Mouse (Mus musculus) CH12.LX (cell line): ENCODE measurements at regions not wholly inside any gene's neighbourhood (a gene's known extent, or its start where the extent isn't known, plus 50 kb on each side); places are given as distances from the start of the nearest gene placed in this dataset.

Experiments used
- DNase-seq: peaks from one replicate; pipeline ENCODE4 v3.0.0-alpha.2; 2013; ENCODE audit errors: extremely low read depth
- H3K27ac ChIP-seq: 2 replicates; pipeline ENCODE4 v1.5.1; 2012; ENCODE audit warnings: low read depth, mild to moderate bottlenecking, control low read depth, moderate library complexity; ENCODE audit not compliant: insufficient read depth
- H3K27me3 ChIP-seq: replicated peaks from 2 replicates; pipeline ENCODE3; 2012; ENCODE audit warnings: inconsistent platforms
- H3K36me3 ChIP-seq, 2 experiments: replicated peaks in 1 of 2; 2 replicates each; pipeline versions ENCODE3 to v1.6.1; 2012; ENCODE audit warnings: inconsistent platforms in 1 of 2, low read length in 1 of 2, mild to moderate bottlenecking in 1 of 2, mixed read lengths in 1 of 2, moderate library complexity in 1 of 2; ENCODE audit not compliant: control insufficient read depth in 1 of 2, insufficient read depth in 1 of 2
- H3K4me1 ChIP-seq, 2 experiments: 2 replicates each; pipeline ENCODE4 v1.6.1; 2012; ENCODE audit warnings: inconsistent platforms in 1 of 2, moderate library complexity in 1 of 2; ENCODE audit not compliant: insufficient read depth in 2 of 2, control insufficient read depth in 1 of 2
- H3K4me2 ChIP-seq: 2 replicates; pipeline ENCODE4 v1.6.1; 2012; ENCODE audit warnings: low read depth, mild to moderate bottlenecking, control low read depth; ENCODE audit not compliant: poor library complexity, insufficient read depth, severe bottlenecking
- H3K4me3 ChIP-seq, 3 experiments: fragments of 150-350 bp in 1 of 3; sonication (generic) in 1 of 3; replicated peaks in 1 of 3; 2 replicates each; pipeline versions ENCODE3 to v1.5.1; 2011 to 2012; ENCODE audit warnings: low read depth in 2 of 3, low read length in 2 of 3, mild to moderate bottlenecking in 2 of 3, moderate library complexity in 2 of 3, control low read depth in 1 of 3, improper control_type of control experiment in 1 of 3, inconsistent platforms in 1 of 3, mixed read lengths in 1 of 3; ENCODE audit not compliant: poor library complexity in 1 of 3
- H3K79me2 ChIP-seq: replicated peaks from 2 replicates; pipeline ENCODE4 v1.6.1; 2012; ENCODE audit warnings: mild to moderate bottlenecking, moderate library complexity; ENCODE audit not compliant: control insufficient read depth, poor library complexity, insufficient read depth, severe bottlenecking; ENCODE audit errors: extremely low read depth
- H3K9ac ChIP-seq: 2 replicates; pipeline ENCODE4 v1.6.1; 2012; ENCODE audit warnings: low read depth, mild to moderate bottlenecking, control low read depth, moderate library complexity; ENCODE audit not compliant: insufficient read depth
- H3K9me3 ChIP-seq: replicated peaks from 2 replicates; pipeline ENCODE3; 2012; ENCODE audit warnings: low read length, inconsistent platforms, mixed read lengths
- BHLHE40 ChIP-seq: IDR thresholded peaks from 2 replicates; pipeline ENCODE4 v1.6.1; 2011; ENCODE audit warnings: mild to moderate bottlenecking, low read depth, low read length, improper control_type of control experiment
- CHD2 ChIP-seq: IDR thresholded peaks from 2 replicates; pipeline ENCODE4 v1.6.1; 2011; ENCODE audit warnings: low read length, improper control_type of control experiment
- CTCF ChIP-seq, 2 experiments: IDR thresholded peaks in 1 of 2; conservative IDR thresholded peaks in 1 of 2; 2 replicates each; pipeline ENCODE4 v1.5.1; 2011 to 2012; ENCODE audit warnings: low read depth in 2 of 2, low read length in 2 of 2, improper control_type of control experiment in 1 of 2, inconsistent platforms in 1 of 2, mild to moderate bottlenecking in 1 of 2, moderate library complexity in 1 of 2
- ELF1 ChIP-seq: IDR thresholded peaks from 2 replicates; pipeline ENCODE4 v1.6.1; 2014; ENCODE audit warnings: low read depth, mild to moderate bottlenecking, inconsistent platforms, low read length, improper control_type of control experiment
- GABPA ChIP-seq: IDR thresholded peaks from 2 replicates; pipeline ENCODE4 v1.6.1; 2012; ENCODE audit warnings: low read depth, low read length, improper control_type of control experiment, inconsistent platforms; ENCODE audit not compliant: insufficient replicate concordance
- JUN ChIP-seq: IDR thresholded peaks from 2 replicates; pipeline ENCODE4 v1.6.1; 2011; ENCODE audit warnings: low read depth, mild to moderate bottlenecking, low read length, improper control_type of control experiment, moderate library complexity; ENCODE audit not compliant: insufficient read depth
- JUND ChIP-seq: conservative IDR thresholded peaks from 2 replicates; pipeline ENCODE4 v1.6.1; 2011; ENCODE audit warnings: low read depth, low read length, improper control_type of control experiment
- KAT2A ChIP-seq: IDR thresholded peaks from 2 replicates; pipeline ENCODE4 v1.6.1; 2012; ENCODE audit warnings: low read length, improper control_type of control experiment, inconsistent platforms; ENCODE audit not compliant: insufficient replicate concordance
- MAX ChIP-seq: IDR thresholded peaks from 2 replicates; pipeline ENCODE4 v1.6.1; 2011; ENCODE audit warnings: low read length, improper control_type of control experiment
- MAZ ChIP-seq: IDR thresholded peaks from 2 replicates; pipeline ENCODE4 v1.6.1; 2012; ENCODE audit warnings: low read depth, mild to moderate bottlenecking, inconsistent platforms, low read length, improper control_type of control experiment, moderate library complexity
- MXI1 ChIP-seq: IDR thresholded peaks from 2 replicates; pipeline ENCODE4 v1.6.1; 2011; ENCODE audit warnings: mild to moderate bottlenecking, low read depth, low read length, improper control_type of control experiment
- NELFE ChIP-seq: IDR thresholded peaks from 2 replicates; pipeline ENCODE4 v1.6.1; 2011; ENCODE audit warnings: low read depth, low read length, improper control_type of control experiment
- PAX5 ChIP-seq: IDR thresholded peaks from 2 replicates; pipeline ENCODE4 v1.6.1; 2012; ENCODE audit warnings: low read length, inconsistent platforms, mixed read lengths
- POLR2AphosphoS2 ChIP-seq: IDR thresholded peaks from 2 replicates; pipeline ENCODE4 v1.6.1; 2011; ENCODE audit warnings: low read depth, low read length, improper control_type of control experiment
- RAD21 ChIP-seq: IDR thresholded peaks from 2 replicates; pipeline ENCODE4 v1.6.1; 2011; ENCODE audit warnings: low read depth, mild to moderate bottlenecking, low read length, improper control_type of control experiment, moderate library complexity
- SMC3 ChIP-seq: IDR thresholded peaks from 2 replicates; pipeline ENCODE4 v1.6.1; 2011; ENCODE audit warnings: low read depth, low read length, improper control_type of control experiment
- TBP ChIP-seq: conservative IDR thresholded peaks from 2 replicates; pipeline ENCODE4 v1.6.1; 2011; ENCODE audit warnings: low read depth, low read length, improper control_type of control experiment
- TCF12 ChIP-seq: IDR thresholded peaks from 2 replicates; pipeline ENCODE4 v1.6.1; 2014; ENCODE audit warnings: low read depth, mild to moderate bottlenecking, inconsistent platforms, low read length, improper control_type of control experiment
- UBTF ChIP-seq: IDR thresholded peaks from 2 replicates; pipeline ENCODE4 v1.6.1; 2012; ENCODE audit warnings: low read depth, mild to moderate bottlenecking, inconsistent platforms, low read length, improper control_type of control experiment, moderate library complexity
- USF1 ChIP-seq: IDR thresholded peaks from 2 replicates; pipeline ENCODE4 v1.6.1; 2014; ENCODE audit warnings: low read depth, mild to moderate bottlenecking, inconsistent platforms, low read length, improper control_type of control experiment
- ZKSCAN1 ChIP-seq: IDR thresholded peaks from 2 replicates; pipeline ENCODE4 v1.6.1; 2012; ENCODE audit warnings: low read depth, inconsistent platforms, low read length, improper control_type of control experiment, borderline replicate concordance
- ZNF384 ChIP-seq: IDR thresholded peaks from 2 replicates; pipeline ENCODE4 v1.6.1; 2012; ENCODE audit warnings: low read depth, low read length, improper control_type of control experiment, inconsistent platforms
- dilution Hi-C: fragments of 300-500 bp; cut with MboI; formaldehyde crosslinking; loops from 2 replicates; pipeline ENCODE4 v1.14.3; 2020; ENCODE audit warnings: low sequenced_read_pairs; ENCODE audit not compliant: extremely low pct_unique_long_range_greater_than_20kb, extremely low pct_ligation_motif_present
- in situ Hi-C: fragments of 300-500 bp; cut with MboI; formaldehyde crosslinking; loops from 3 replicates; pipeline ENCODE4 v1.14.3; 2019; ENCODE audit warnings: low sequenced_read_pairs, low pct_ligation_motif_present, low pct_unique_long_range_greater_than_20kb, mixed read lengths

DNA sequence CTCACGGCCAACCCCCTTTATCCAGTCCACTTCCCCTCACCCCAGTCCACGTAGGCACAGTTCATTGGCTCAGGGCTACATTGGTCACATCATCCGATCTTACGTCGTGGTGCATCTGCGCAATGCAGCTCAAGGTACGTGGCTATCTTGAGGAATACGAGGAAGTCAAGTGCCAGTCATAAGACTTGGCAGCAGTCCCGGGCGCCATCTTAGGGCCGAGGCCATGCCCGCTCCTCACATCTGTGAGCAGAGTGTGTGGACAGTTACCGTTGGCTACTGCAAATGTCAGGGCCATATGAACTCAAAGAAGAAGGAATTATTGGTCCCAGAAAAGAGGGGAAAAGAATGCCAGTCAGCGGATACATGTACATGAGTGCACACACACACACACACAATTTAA is 228.8 kb downstream of the Ppp4r2 start:
- in situ Hi-C loops, result no loop called here
- H3K79me2 ChIP-seq, result no peaks in the 10 kb centered on the region
- no peaks in the 10 kb centered on the region for H3K4me1 ChIP-seq
- no peak overlapping the region for H3K27ac ChIP-seq
- H3K27me3 ChIP-seq, result peaks cover 7% of the 10 kb centered on the region
- no peak overlapping the region for H3K9ac ChIP-seq
- H3K4me3 ChIP-seq, result no peak overlapping the region
- TF ChIP-seq PAX5 (no peak), ZNF384 (no peak), SMC3 (no peak), GABPA (no peak), MAX (no peak), MAZ (no peak), ZKSCAN1 (no peak), JUN (no peak), CHD2 (no peak), MXI1 (no peak), ELF1 (no peak), UBTF (no peak), NELFE (no peak), TBP (no peak), RAD21 (no peak)
- H3K4me2 ChIP-seq, result no peak overlapping the region
- no peaks in the 10 kb centered on the region for H3K9me3 ChIP-seq
- dilution Hi-C loops, result no loop called here
- no peaks in the 10 kb centered on the region for H3K36me3 ChIP-seq
- no peak for DNase-seq

GRCm38 (mm10) chr6:101075753-101076516 is 242.5 kb downstream of the Ppp4r2 start:
- Histone ChIP-seq H3K9ac (no peak overlapping the region), H3K4me1 (no peaks in the 10 kb centered on the region), H3K4me3 (no peak overlapping the region), H3K27me3 (peaks cover 7% of the 10 kb centered on the region), H3K4me2 (no peak overlapping the region), H3K27ac (no peak overlapping the region), H3K36me3 (no peaks in the 10 kb centered on the region), H3K9me3 (no peaks in the 10 kb centered on the region), H3K79me2 (no peaks in the 10 kb centered on the region)
- dilution Hi-C loops (no loop called here), in situ Hi-C loops (no loop called here)
- no peak for DNase-seq
- TF ChIP-seq CTCF (conservative IDR thresholded peaks at IDR 0.05 in 1 of 2, IDR thresholded peaks at IDR 0.05 in 1 of 2; ENCODE audit: low read depth in 2 of 2, low read length in 2 of 2) (no peak), JUND (no peak), RAD21 (no peak), ELF1 (no peak), CHD2 (no peak), MXI1 (no peak), USF1 (no peak), TCF12 (no peak), BHLHE40 (no peak), KAT2A (no peak), POLR2AphosphoS2 (no peak)
